Mouse (Mus musculus): ENCODE measurements at regions not wholly inside any gene's neighbourhood (a gene's known extent, or its start where the extent isn't known, plus 50 kb on each side); places are given as distances from the start of the nearest gene placed in this dataset.

DNA sequence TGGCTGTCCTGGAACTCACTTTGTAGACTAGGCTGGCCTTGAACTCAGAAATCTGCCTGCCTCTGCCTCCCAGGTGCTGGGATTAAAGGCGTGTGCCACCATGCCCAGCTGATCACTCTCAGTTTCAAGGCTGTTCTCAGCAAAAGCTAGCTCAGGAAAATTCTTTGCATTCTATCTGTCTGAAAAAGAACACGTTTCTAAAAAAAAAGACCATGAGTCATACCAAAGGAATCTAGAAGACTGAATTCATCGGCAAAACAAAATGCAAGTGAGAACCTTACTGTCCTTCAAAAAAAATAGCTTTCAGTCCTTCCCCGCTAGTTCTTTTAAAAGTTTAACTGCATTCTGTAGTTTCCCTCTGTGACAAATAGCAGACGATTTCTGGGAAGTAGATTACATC is 596.3 kb upstream of the Syt1 start:
- Histone ChIP-seq H3K27me3 (replicated peaks) (no peaks in the 10 kb centered on the region), H3K4me1 (no peaks in the 10 kb centered on the region), H3K4me3 (replicated peaks) (no peak overlapping the region), H3K9me3 (peaks cover 14% of the 10 kb centered on the region; the same call in 1 of the 2 replicates), H3K36me3 (replicated peaks; ENCODE audit: low read length) (no peaks in the 10 kb centered on the region)
- TF ChIP-seq GATA1 (IDR thresholded peaks at IDR 0.05; ENCODE audit: borderline replicate concordance, low read length), result no peak
- TF ChIP-seq FLI1 (IDR thresholded peaks at IDR 0.05; ENCODE audit: low read length), result no peak

- no peaks in the 10 kb centered on the region for H3K4me1 ChIP-seq
- H3K36me3 ChIP-seq (replicated peaks; ENCODE audit: low read length), result no peaks in the 10 kb centered on the region
These were observed 592.5 kb upstream of the Syt1 start for GRCm38 (mm10) chr10:109603241-109603640.

DNA sequence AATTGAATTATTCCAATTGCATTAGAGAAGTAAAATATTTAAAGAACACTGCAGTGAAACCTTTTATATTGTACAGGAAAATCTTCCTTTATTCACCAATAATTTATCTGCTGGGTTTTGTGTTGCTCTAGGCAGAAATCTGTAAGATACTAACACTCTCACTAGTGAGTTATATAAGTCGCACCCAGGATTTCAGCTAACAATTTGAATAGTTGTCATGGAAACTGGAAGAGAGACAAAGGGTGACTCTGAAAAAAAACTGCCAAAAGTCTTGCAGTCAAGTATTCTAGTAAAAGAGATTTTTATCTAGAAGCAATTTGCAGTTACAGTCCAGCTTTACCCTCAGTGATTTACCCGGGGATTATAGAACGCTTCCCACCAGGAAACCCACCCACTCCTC is 587.8 kb upstream of the Syt1 start:
- H3K4me1 ChIP-seq, result no peaks in the 10 kb centered on the region
- H3K27me3 ChIP-seq (replicated peaks), result no peaks in the 10 kb centered on the region
- no peak overlapping the region for H3K4me3 ChIP-seq (replicated peaks)
- no peaks in the 10 kb centered on the region for H3K36me3 ChIP-seq (replicated peaks; ENCODE audit: low read length)
- peaks cover 3% of the 10 kb centered on the region for H3K9me3 ChIP-seq
- TF ChIP-seq FLI1 (IDR thresholded peaks at IDR 0.05; ENCODE audit: low read length) (no peak), GATA1 (IDR thresholded peaks at IDR 0.05; ENCODE audit: borderline replicate concordance, low read length) (no peak)

More at GRCm38 (mm10) chr10:109603241-109603640, 592.5 kb upstream of the Syt1 start:
- Histone ChIP-seq H3K4me3 (replicated peaks) (no peak overlapping the region), H3K27me3 (replicated peaks) (no peaks in the 10 kb centered on the region), H3K9me3 (0 out of 2 replicates have a peak, but pooled peaks cover 6% of the 10 kb centered on the region)
- no peak for TF ChIP-seq GATA1 (IDR thresholded peaks at IDR 0.05; ENCODE audit: borderline replicate concordance, low read length)
- TF ChIP-seq FLI1 (IDR thresholded peaks at IDR 0.05; ENCODE audit: low read length), result no peak

- no peaks in the 10 kb centered on the region for H3K4me1 ChIP-seq
These were observed 562.4 kb upstream of the Syt1 start for GRCm38 (mm10) chr10:109573200-109573599.

GRCm38 (mm10) chr10:109569798-109570197 is 559.0 kb upstream of the Syt1 start:
- H3K9me3 ChIP-seq, result peaks cover 15% of the 10 kb centered on the region
- TF ChIP-seq GATA1 (IDR thresholded peaks at IDR 0.05; ENCODE audit: borderline replicate concordance, low read length) (no peak), FLI1 (IDR thresholded peaks at IDR 0.05; ENCODE audit: low read length) (no peak)
- no peaks in the 10 kb centered on the region for H3K27me3 ChIP-seq (replicated peaks)
- H3K4me3 ChIP-seq (replicated peaks), result no peak overlapping the region
- no peaks in the 10 kb centered on the region for H3K36me3 ChIP-seq (replicated peaks; ENCODE audit: low read length)
- H3K4me1 ChIP-seq, result no peaks in the 10 kb centered on the region

More at GRCm38 (mm10) chr10:109573200-109573599, 562.4 kb upstream of the Syt1 start:
- Histone ChIP-seq H3K27me3 (replicated peaks) (no peaks in the 10 kb centered on the region), H3K9me3 (peaks cover 21% of the 10 kb centered on the region), H3K4me3 (replicated peaks) (no peak overlapping the region), H3K36me3 (replicated peaks; ENCODE audit: low read length) (no peaks in the 10 kb centered on the region)
- no peak for TF ChIP-seq GATA1 (IDR thresholded peaks at IDR 0.05; ENCODE audit: borderline replicate concordance, low read length)
- TF ChIP-seq FLI1 (IDR thresholded peaks at IDR 0.05; ENCODE audit: low read length), result no peak

- Histone ChIP-seq H3K4me3 (replicated peaks) (no peak overlapping the region), H3K4me1 (no peaks in the 10 kb centered on the region), H3K9me3 (peaks cover 10% of the 10 kb centered on the region), H3K36me3 (replicated peaks; ENCODE audit: low read length) (no peaks in the 10 kb centered on the region), H3K27me3 (replicated peaks) (no peaks in the 10 kb centered on the region)
- no peak for TF ChIP-seq GATA1 (IDR thresholded peaks at IDR 0.05; ENCODE audit: borderline replicate concordance, low read length)
- TF ChIP-seq FLI1 (IDR thresholded peaks at IDR 0.05; ENCODE audit: low read length), result no peak
These were observed 555.9 kb upstream of the Syt1 start for GRCm38 (mm10) chr10:109566675-109567074.

DNA sequence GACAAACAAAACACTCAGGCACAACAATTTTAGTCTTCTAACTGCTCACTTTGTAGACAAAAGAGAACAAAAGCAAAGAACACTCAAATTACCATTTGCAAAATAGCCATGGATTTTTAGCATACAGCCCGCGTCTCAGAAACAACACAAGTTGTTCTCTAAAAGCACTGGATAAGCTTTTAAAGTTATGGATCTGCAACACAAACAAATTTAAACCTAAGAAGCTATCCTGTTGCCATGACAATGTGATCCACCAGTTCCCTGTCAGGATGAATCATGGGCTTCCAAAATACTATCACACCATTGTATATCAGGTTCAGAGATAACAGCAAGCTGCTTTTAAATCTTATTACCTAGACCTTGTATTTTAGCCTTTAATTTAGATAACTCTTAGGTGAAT is 550.9 kb upstream of the Syt1 start:
- Histone ChIP-seq H3K36me3 (replicated peaks; ENCODE audit: low read length) (no peaks in the 10 kb centered on the region), H3K4me3 (replicated peaks) (no peak overlapping the region), H3K4me1 (no peaks in the 10 kb centered on the region), H3K27me3 (replicated peaks) (no peaks in the 10 kb centered on the region), H3K9me3 (peaks cover 14% of the 10 kb centered on the region; the same call in 1 of the 2 replicates)
- no peak for TF ChIP-seq GATA1 (IDR thresholded peaks at IDR 0.05; ENCODE audit: borderline replicate concordance, low read length)
- no peak for TF ChIP-seq FLI1 (IDR thresholded peaks at IDR 0.05; ENCODE audit: low read length)

GRCm38 (mm10) chr10:109561094-109561493 is 550.3 kb upstream of the Syt1 start:
- Histone ChIP-seq H3K4me3 (replicated peaks) (no peak overlapping the region), H3K27me3 (replicated peaks) (no peaks in the 10 kb centered on the region), H3K9me3 (peaks cover 14% of the 10 kb centered on the region; the same call in 1 of the 2 replicates), H3K4me1 (no peaks in the 10 kb centered on the region), H3K36me3 (replicated peaks; ENCODE audit: low read length) (no peaks in the 10 kb centered on the region)
- TF ChIP-seq GATA1 (IDR thresholded peaks at IDR 0.05; ENCODE audit: borderline replicate concordance, low read length) (no peak), FLI1 (IDR thresholded peaks at IDR 0.05; ENCODE audit: low read length) (no peak)

DNA sequence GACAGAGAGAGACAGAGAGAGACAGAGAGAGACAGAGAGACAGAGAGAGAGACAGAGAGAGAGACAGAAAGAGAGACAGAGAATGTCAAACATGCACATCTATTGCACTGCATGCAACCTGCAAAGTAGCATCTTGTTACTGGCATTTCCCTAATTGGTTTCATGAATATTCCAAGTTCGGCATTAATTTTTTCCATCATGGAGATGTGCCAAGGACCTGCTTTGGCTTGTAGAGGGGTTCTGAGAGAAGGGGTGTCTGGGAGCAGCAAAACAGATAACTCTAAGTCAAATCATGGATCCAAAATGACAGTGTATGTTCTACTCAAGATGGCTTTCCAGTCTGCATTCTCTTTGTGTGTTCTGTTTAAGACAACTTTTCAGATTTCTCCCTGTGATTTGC is 532.5 kb upstream of the Syt1 start:
- no peak for TF ChIP-seq FLI1 (IDR thresholded peaks at IDR 0.05; ENCODE audit: low read length)
- TF ChIP-seq GATA1 (IDR thresholded peaks at IDR 0.05; ENCODE audit: borderline replicate concordance, low read length), result no peak
- Histone ChIP-seq H3K4me3 (replicated peaks) (no peak overlapping the region), H3K4me1 (no peaks in the 10 kb centered on the region), H3K27me3 (replicated peaks) (no peaks in the 10 kb centered on the region), H3K9me3 (no peaks in the 10 kb centered on the region), H3K36me3 (replicated peaks; ENCODE audit: low read length) (no peaks in the 10 kb centered on the region)

DNA sequence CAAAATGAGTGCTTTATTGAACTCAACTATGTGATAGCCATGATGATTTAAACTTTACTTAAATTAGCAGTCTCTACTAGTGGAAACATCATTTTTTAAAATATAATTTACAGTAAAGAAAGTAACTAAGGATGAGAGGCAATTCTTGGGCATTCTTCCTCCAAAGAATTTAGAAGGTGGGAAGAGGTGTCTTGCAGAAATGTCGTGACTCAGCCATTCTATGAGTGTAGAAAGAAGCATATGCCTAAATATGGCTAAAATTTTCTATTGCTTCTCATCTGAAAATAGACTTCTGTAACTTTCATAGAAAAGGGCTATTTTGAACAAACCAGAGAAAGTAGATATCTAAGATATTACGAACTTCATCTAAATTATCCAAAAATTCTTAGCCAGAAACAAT is 529.4 kb upstream of the Syt1 start:
- Histone ChIP-seq H3K27me3 (replicated peaks) (no peaks in the 10 kb centered on the region), H3K4me3 (replicated peaks) (no peak overlapping the region), H3K36me3 (replicated peaks; ENCODE audit: low read length) (no peaks in the 10 kb centered on the region), H3K9me3 (no peaks in the 10 kb centered on the region), H3K4me1 (no peaks in the 10 kb centered on the region)
- no peak for TF ChIP-seq FLI1 (IDR thresholded peaks at IDR 0.05; ENCODE audit: low read length)
- TF ChIP-seq GATA1 (IDR thresholded peaks at IDR 0.05; ENCODE audit: borderline replicate concordance, low read length), result no peak

GRCm38 (mm10) chr10:109528096-109528495 is 517.3 kb upstream of the Syt1 start:
- Histone ChIP-seq H3K9me3 (peaks cover 10% of the 10 kb centered on the region), H3K36me3 (replicated peaks; ENCODE audit: low read length) (no peaks in the 10 kb centered on the region), H3K4me1 (no peaks in the 10 kb centered on the region), H3K4me3 (replicated peaks) (no peak overlapping the region), H3K27me3 (replicated peaks) (no peaks in the 10 kb centered on the region)
- TF ChIP-seq FLI1 (IDR thresholded peaks at IDR 0.05; ENCODE audit: low read length), result no peak
- no peak for TF ChIP-seq GATA1 (IDR thresholded peaks at IDR 0.05; ENCODE audit: borderline replicate concordance, low read length)

Data from megakaryocyte, embryonic 14.5 days (primary cell).